Mouse (Mus musculus): ENCODE results near the gene App. TPM values are rescaled to one million over a fixed set of nuclear protein-coding genes. Genes with fewer than 3 reads are reported as not detected.

Gene App
- polyA plus RNA-seq, 1 experiment from 2014 or later: 44.5 TPM

DNA sequence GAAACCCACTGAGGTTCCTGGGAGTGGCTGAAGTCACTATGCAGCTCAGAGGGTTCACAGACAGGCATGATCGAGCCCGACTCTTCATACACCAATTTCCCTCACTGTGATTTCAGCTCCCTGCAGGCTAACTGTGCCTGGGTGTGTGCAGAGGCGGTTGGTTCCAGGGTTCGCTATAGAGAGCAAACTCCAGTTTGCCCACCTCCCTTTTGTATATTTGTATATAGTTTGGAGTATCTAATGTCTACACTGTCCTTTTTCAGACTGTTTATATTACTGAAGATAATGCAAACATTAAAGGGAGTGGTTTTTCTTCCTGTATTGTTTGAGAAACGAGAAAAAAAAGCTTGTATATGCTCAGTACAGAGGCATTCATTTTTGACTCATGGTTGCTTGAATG is 139.8 kb downstream of the App start:
- H3K36me3 ChIP-seq (ENCODE audit: control insufficient read depth, insufficient read depth, low read length): no peaks in the 10 kb centered on the region
- no peak overlapping the region for H3K4me3 ChIP-seq (ENCODE audit: low read depth, low read length)
- ATAC-seq (replicated peaks; ENCODE audit: low FRiP score): no peak; the same call in 1 of the 2 replicates
- H3K27ac ChIP-seq (ENCODE audit: low read depth, low read length): no peak overlapping the region
- no peak overlapping the region for H3K4me2 ChIP-seq
- no peak for DNase-seq (ENCODE audit: low spot score)
- H3K27me3 ChIP-seq (replicated peaks; ENCODE audit: control insufficient read depth, insufficient read depth, low read length): no peaks in the 10 kb centered on the region
- H3K9me3 ChIP-seq (ENCODE audit: control insufficient read depth, low read length): no peaks in the 10 kb centered on the region
- WGBS: 73% methylated on average over 5 of the region's 5 CpGs
- no peaks in the 10 kb centered on the region for H3K4me1 ChIP-seq (replicated peaks; ENCODE audit: control insufficient read depth, insufficient read depth, low read length)
- no peak overlapping the region for H3K9ac ChIP-seq (ENCODE audit: low read depth, low read length)

DNA sequence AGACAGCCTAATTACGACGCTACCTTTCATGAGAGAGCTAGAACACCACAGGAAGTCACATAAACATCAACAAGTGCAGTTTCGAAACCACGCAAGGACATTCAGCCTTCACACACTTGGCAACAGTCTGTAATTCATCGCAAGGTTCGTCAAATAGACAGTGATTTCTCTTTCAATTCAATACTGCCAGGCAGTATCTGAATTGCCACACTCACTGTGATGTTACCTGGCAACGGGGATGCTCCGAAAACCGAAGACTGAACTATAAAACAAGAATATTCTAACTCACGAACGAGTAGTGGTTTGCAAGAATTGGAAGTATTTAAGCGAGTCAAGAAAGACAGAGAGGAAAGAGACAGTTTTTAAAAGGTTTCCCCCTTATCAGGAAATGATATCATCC is 142.8 kb downstream of the App start:
- Histone ChIP-seq H3K27me3 (replicated peaks; ENCODE audit: control insufficient read depth, insufficient read depth, low read length) (no peaks in the 10 kb centered on the region), H3K4me2 (no peak overlapping the region), H3K27ac (ENCODE audit: low read depth, low read length) (no peak overlapping the region), H3K36me3 (ENCODE audit: control insufficient read depth, insufficient read depth, low read length) (no peaks in the 10 kb centered on the region), H3K4me1 (replicated peaks; ENCODE audit: control insufficient read depth, insufficient read depth, low read length) (no peaks in the 10 kb centered on the region), H3K4me3 (ENCODE audit: low read depth, low read length) (no peak overlapping the region), H3K9ac (ENCODE audit: low read depth, low read length) (no peak overlapping the region), H3K9me3 (ENCODE audit: control insufficient read depth, low read length) (no peaks in the 10 kb centered on the region)
- no peak for ATAC-seq (replicated peaks; ENCODE audit: low FRiP score)
- no peak for DNase-seq (ENCODE audit: low spot score)
- 89% methylated on average over 12 of the region's 12 CpGs for WGBS

DNA sequence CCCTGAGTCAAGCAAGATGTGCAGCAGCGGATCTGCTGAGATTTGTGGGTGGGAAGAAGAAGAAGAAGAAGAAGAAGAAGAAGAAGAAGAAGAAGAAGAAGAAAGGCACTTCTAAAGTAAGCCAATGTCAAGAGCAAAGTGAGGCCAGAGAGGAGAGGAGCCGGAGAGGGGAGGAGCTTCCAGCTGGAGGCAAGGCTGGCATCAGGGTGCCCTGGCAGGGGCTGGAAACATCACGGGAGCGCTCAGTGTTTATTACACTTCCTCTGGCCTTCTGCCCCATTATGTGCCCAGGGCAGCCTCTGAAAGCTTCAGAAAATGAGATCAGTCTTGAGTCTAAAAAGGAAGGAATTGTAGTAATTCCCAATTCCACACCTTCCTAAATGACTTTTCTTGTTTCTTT is 145.2 kb downstream of the App start:
- Histone ChIP-seq H3K36me3 (ENCODE audit: control insufficient read depth, insufficient read depth, low read length) (peaks cover 5% of the 10 kb centered on the region; the same call in 1 of the 2 replicates), H3K9ac (ENCODE audit: low read depth, low read length) (no peak overlapping the region)
- 77% methylated on average over 4 of the region's 4 CpGs for WGBS

DNA sequence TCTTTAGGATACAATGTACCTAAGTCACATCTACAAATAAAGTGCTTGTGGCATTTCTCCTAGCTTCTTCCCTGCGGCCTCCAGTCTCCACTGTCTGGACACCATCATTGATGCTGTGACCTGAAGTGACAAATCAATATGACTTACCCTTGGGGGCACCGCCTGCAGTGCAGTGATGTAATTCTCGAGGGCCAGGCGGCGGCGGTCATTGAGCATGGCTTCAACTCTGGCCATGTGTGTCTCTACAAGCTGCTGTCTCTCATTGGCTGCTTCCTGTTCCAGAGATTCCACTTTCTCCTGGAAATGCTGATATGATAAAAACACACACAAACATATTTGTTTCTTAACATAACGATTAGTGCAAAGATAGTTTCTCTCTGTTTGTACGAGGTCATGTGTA is 148.9 kb downstream of the App start:
- no peak for ATAC-seq (replicated peaks; ENCODE audit: low FRiP score)
- Histone ChIP-seq H3K27me3 (replicated peaks; ENCODE audit: control insufficient read depth, insufficient read depth, low read length) (no peaks in the 10 kb centered on the region), H3K4me2 (no peak overlapping the region), H3K27ac (ENCODE audit: low read depth, low read length) (no peak overlapping the region), H3K9ac (ENCODE audit: low read depth, low read length) (no peak overlapping the region), H3K9me3 (ENCODE audit: control insufficient read depth, low read length) (no peaks in the 10 kb centered on the region), H3K4me1 (replicated peaks; ENCODE audit: control insufficient read depth, insufficient read depth, low read length) (no peaks in the 10 kb centered on the region), H3K36me3 (ENCODE audit: control insufficient read depth, insufficient read depth, low read length) (peaks cover 5% of the 10 kb centered on the region; the same call in 1 of the 2 replicates), H3K4me3 (ENCODE audit: low read depth, low read length) (no peak overlapping the region)
- 87% methylated on average over 8 of the region's 8 CpGs for WGBS
- DNase-seq (ENCODE audit: low spot score): no peak

More for the DNA sequence above, 145.2 kb downstream of the App start:
- no peak overlapping the region for H3K4me3 ChIP-seq (ENCODE audit: low read depth, low read length)
- H3K4me1 ChIP-seq (replicated peaks; ENCODE audit: control insufficient read depth, insufficient read depth, low read length): no peaks in the 10 kb centered on the region
- ATAC-seq (replicated peaks; ENCODE audit: low FRiP score) (no peak), DNase-seq (ENCODE audit: low spot score) (no peak)
- H3K9me3 ChIP-seq (ENCODE audit: control insufficient read depth, low read length): no peaks in the 10 kb centered on the region
- H3K27me3 ChIP-seq (replicated peaks; ENCODE audit: control insufficient read depth, insufficient read depth, low read length): no peaks in the 10 kb centered on the region
- no peak overlapping the region for H3K4me2 ChIP-seq
- no peak overlapping the region for H3K27ac ChIP-seq (ENCODE audit: low read depth, low read length)

DNA sequence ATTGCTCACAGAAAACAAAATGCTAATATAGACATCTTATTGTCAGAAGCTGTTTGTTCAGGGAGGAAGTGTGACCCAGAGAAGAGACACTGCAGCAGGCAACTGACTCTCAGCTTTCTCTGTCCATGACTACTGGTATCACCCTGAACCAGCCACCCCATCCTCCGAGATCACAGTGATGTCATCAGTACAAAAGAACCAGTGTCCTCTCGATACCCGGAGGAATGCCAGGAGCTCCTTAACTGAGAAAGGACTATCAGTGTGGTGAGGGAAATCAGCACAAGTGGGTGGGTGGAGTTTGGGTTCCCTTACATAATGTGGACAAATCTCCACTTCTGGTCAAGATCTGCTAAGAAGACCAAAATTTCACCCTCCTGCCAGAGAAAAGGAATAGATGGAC is 150.5 kb downstream of the App start:
- Histone ChIP-seq H3K4me3 (ENCODE audit: low read depth, low read length) (no peak overlapping the region), H3K27ac (ENCODE audit: low read depth, low read length) (no peak overlapping the region), H3K4me1 (replicated peaks; ENCODE audit: control insufficient read depth, insufficient read depth, low read length) (no peaks in the 10 kb centered on the region), H3K9me3 (ENCODE audit: control insufficient read depth, low read length) (no peaks in the 10 kb centered on the region), H3K4me2 (no peak overlapping the region), H3K36me3 (ENCODE audit: control insufficient read depth, insufficient read depth, low read length) (peaks cover 5% of the 10 kb centered on the region; the same call in 1 of the 2 replicates), H3K27me3 (replicated peaks; ENCODE audit: control insufficient read depth, insufficient read depth, low read length) (no peaks in the 10 kb centered on the region), H3K9ac (ENCODE audit: low read depth, low read length) (no peak overlapping the region)
- ATAC-seq (replicated peaks; ENCODE audit: low FRiP score) (no peak), DNase-seq (ENCODE audit: low spot score) (no peak)
- 84% methylated on average over 3 of the region's 3 CpGs for WGBS

DNA sequence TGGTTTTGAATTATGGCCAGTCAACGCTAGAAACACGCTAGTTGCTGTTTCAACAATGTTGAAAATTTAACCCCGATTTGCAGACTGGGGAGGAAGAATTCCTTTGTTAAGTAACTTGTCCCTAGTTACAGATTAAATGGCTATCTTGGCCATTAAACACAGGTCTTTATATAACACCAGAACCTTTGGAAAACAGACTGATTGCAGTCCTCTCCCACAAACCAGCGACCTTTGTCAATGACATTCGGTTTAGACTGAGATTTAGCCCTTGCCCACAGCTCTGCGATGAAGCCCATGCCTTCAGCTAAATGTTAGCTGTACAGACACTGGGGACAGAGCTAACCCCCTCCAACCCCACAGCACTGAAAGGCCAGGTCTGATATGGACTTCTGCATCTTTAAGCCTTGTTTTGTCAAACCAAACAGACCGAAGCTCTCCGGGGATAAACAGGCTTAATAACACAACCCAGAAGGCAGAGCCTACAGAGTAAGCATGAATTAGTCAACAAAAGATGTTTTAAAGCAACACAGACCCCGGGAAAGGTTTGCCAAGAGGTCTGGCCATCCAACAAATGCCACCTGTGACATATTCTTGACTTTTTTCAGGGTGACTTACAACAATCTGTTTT is 152.8 kb downstream of the App start:
- 83% methylated on average over 9 of the region's 9 CpGs for WGBS
- ATAC-seq (replicated peaks; ENCODE audit: low FRiP score): no peak
- Histone ChIP-seq H3K27ac (ENCODE audit: low read depth, low read length) (no peak overlapping the region), H3K4me2 (no peak overlapping the region), H3K4me3 (ENCODE audit: low read depth, low read length) (no peak overlapping the region), H3K4me1 (replicated peaks; ENCODE audit: control insufficient read depth, insufficient read depth, low read length) (no peaks in the 10 kb centered on the region), H3K9me3 (ENCODE audit: control insufficient read depth, low read length) (no peaks in the 10 kb centered on the region), H3K27me3 (replicated peaks; ENCODE audit: control insufficient read depth, insufficient read depth, low read length) (no peaks in the 10 kb centered on the region), H3K9ac (ENCODE audit: low read depth, low read length) (no peak overlapping the region), H3K36me3 (ENCODE audit: control insufficient read depth, insufficient read depth, low read length) (peaks cover 5% of the 10 kb centered on the region; the same call in 1 of the 2 replicates)
- DNase-seq (ENCODE audit: low spot score): no peak

DNA sequence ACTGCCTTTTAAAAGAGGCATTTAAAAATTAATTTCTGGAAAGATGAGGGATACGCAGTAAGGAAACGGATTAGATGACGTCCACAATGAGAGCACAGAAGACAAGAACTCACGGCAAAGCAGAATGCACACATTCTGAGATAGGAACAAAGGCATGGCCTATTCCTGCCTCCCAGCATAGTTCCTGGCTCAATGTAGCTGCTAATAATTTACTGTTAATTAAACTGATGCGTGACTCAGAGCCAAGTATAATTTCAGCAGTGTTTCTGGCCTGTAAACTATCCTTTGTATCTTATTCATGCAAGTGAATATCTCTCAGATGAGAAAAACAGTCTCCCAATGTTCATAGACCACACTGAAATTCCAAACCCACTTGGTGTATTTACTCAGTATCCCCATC is 154.3 kb downstream of the App start:
- Histone ChIP-seq H3K27me3 (replicated peaks; ENCODE audit: control insufficient read depth, insufficient read depth, low read length) (no peaks in the 10 kb centered on the region), H3K9me3 (ENCODE audit: control insufficient read depth, low read length) (no peaks in the 10 kb centered on the region), H3K4me3 (ENCODE audit: low read depth, low read length) (no peak overlapping the region), H3K36me3 (ENCODE audit: control insufficient read depth, insufficient read depth, low read length) (no peaks in the 10 kb centered on the region; the same call in 1 of the 2 replicates), H3K9ac (ENCODE audit: low read depth, low read length) (no peak overlapping the region), H3K4me2 (no peak overlapping the region), H3K4me1 (replicated peaks; ENCODE audit: control insufficient read depth, insufficient read depth, low read length) (no peaks in the 10 kb centered on the region), H3K27ac (ENCODE audit: low read depth, low read length) (no peak overlapping the region)
- DNase-seq (ENCODE audit: low spot score) (no peak), ATAC-seq (replicated peaks; ENCODE audit: low FRiP score) (no peak)
- WGBS: 86% methylated on average over 5 of the region's 5 CpGs

DNA sequence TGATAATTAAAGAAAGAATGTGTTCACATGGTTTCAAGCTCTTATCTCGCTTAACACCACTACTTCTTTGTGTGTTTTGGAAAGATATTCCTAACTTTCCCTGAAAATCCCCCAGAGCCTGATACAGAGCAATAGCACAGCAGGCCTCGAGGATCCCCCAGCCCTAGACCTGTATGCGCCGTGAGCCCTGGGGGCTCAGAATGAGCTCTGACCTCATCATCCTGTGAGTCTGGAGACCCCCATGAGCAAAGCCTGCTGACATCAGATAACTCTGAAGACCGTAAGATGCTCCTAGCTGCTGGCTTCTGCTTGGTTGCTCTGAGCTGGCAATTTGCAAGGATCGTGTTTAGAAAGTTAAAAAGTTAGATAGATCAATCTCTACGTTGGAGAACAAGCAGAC is 155.7 kb downstream of the App start:
- no peaks in the 10 kb centered on the region for H3K27me3 ChIP-seq (replicated peaks; ENCODE audit: control insufficient read depth, insufficient read depth, low read length)
- H3K36me3 ChIP-seq (ENCODE audit: control insufficient read depth, insufficient read depth, low read length): 0 out of 2 replicates have a peak, but pooled peaks cover 2% of the 10 kb centered on the region
- ATAC-seq (replicated peaks; ENCODE audit: low FRiP score): no peak; the same call in 1 of the 2 replicates
- DNase-seq (ENCODE audit: low spot score): no peak
- WGBS: 65% methylated on average over 7 of the region's 7 CpGs
- H3K27ac ChIP-seq (ENCODE audit: low read depth, low read length): no peak overlapping the region
- H3K9ac ChIP-seq (ENCODE audit: low read depth, low read length): no peak overlapping the region
- H3K4me2 ChIP-seq: no peak overlapping the region
- H3K4me3 ChIP-seq (ENCODE audit: low read depth, low read length): no peak overlapping the region
- H3K9me3 ChIP-seq (ENCODE audit: control insufficient read depth, low read length): no peaks in the 10 kb centered on the region
- no peaks in the 10 kb centered on the region for H3K4me1 ChIP-seq (replicated peaks; ENCODE audit: control insufficient read depth, insufficient read depth, low read length)

DNA sequence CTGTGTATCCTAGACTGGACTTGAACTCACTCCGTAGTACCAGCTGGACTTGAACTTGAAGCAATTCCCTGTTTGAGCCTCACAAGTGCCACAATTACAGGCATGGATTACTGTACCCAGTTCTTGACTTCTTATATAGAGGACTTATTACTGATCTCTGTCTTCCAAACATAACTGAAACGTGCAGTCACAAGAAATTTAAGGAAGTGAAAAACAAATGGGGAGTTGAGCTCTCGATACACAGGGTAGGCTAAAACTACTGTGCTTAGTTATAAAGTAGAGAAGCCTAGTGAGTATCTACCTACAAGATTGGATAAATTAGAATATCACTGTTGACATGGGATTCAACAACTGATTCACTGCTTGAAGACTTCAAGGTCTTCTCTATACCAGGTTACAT is 160.9 kb downstream of the App start:
- no peak overlapping the region for H3K27ac ChIP-seq (ENCODE audit: low read depth, low read length)
- no peaks in the 10 kb centered on the region for H3K27me3 ChIP-seq (replicated peaks; ENCODE audit: control insufficient read depth, insufficient read depth, low read length)
- H3K36me3 ChIP-seq (ENCODE audit: control insufficient read depth, insufficient read depth, low read length): peaks cover 2% of the 10 kb centered on the region; the same call in 1 of the 2 replicates
- no peak overlapping the region for H3K9ac ChIP-seq (ENCODE audit: low read depth, low read length)
- no peaks in the 10 kb centered on the region for H3K4me1 ChIP-seq (replicated peaks; ENCODE audit: control insufficient read depth, insufficient read depth, low read length)
- WGBS: 84% methylated on average over 3 of the region's 3 CpGs
- no peak overlapping the region for H3K4me2 ChIP-seq
- H3K4me3 ChIP-seq (ENCODE audit: low read depth, low read length): no peak overlapping the region
- no peak for ATAC-seq (replicated peaks; ENCODE audit: low FRiP score)
- no peak for DNase-seq (ENCODE audit: low spot score)
- H3K9me3 ChIP-seq (ENCODE audit: control insufficient read depth, low read length): no peaks in the 10 kb centered on the region
